Mouse (Mus musculus) testis, adult 2 months (tissue): ENCODE measurements at regions not wholly inside any gene's neighbourhood (a gene's known extent, or its start where the extent isn't known, plus 50 kb on each side); places are given as distances from the start of the nearest gene placed in this dataset.

Experiments used
- CTCF ChIP-seq: fragments of 200-500 bp; IDR thresholded peaks from 2 replicates; pipeline ENCODE4 v1.5.1; 2012; ENCODE audit warnings: low read depth, mild to moderate bottlenecking, inconsistent platforms, low read length, moderate library complexity; ENCODE audit not compliant: control insufficient read depth, insufficient read depth, insufficient replicate concordance
- POLR2A ChIP-seq: fragments of 200-500 bp; IDR thresholded peaks from 2 replicates; pipeline ENCODE4 v1.6.1; 2012; ENCODE audit warnings: low read depth, mild to moderate bottlenecking, inconsistent platforms, low read length, moderate library complexity; ENCODE audit not compliant: control insufficient read depth

DNA sequence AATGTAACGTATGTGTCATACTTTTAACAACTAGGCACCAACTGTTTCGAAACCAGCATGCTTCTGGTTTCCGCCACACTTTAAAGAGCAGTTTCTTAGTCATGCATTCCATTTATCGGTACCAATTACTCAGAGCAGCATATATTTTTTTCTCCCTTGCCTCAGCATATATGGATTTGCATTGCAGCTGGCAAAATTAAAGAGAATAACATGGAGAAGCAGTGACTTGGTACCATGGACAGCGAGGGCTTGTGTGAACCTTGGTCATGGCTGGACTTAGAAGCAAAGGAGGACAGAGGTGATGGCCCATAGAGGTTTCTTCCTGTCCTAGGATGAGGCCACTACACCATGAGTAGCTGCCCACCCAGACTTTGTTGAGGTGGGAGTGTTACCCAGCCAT is 72.2 kb upstream of the Nxpe4 start:
- TF ChIP-seq CTCF (no peak), POLR2A (no peak)
